Mouse (Mus musculus) myocyte (in vitro differentiated cells): ENCODE results near the gene Dnttip2.

ENCODE experiments used
- CEBPB ChIP-seq: IDR thresholded peaks from 2 replicates; pipeline ENCODE4 v1.6.1; 2011; ENCODE audit warnings: mild to moderate bottlenecking, moderate library complexity; ENCODE audit not compliant: poor library complexity, insufficient read depth, severe bottlenecking
- E2F4 ChIP-seq: IDR thresholded peaks from one replicate; pipeline ENCODE4 v1.6.1; 2011; ENCODE audit warnings: mild to moderate bottlenecking, control low read depth, moderate library complexity; ENCODE audit not compliant: insufficient read depth
- MAX ChIP-seq: IDR thresholded peaks from one replicate; pipeline ENCODE4 v1.6.1; 2011; ENCODE audit warnings: low read depth, mild to moderate bottlenecking, control low read depth
- MYOD1 ChIP-seq, 3 experiments: IDR thresholded peaks; one replicate each; pipeline ENCODE4 v1.6.1; 2011; ENCODE audit warnings: control low read depth in 2 of 3, low read depth in 2 of 3, mild to moderate bottlenecking in 2 of 3, moderate library complexity in 1 of 3; ENCODE audit not compliant: insufficient read length in 2 of 3, control insufficient read depth in 1 of 3
- MYOG ChIP-seq, 3 experiments: IDR thresholded peaks; one replicate each; pipeline ENCODE4 v1.6.1; 2011; ENCODE audit warnings: control low read depth in 2 of 3, low read depth in 2 of 3, mild to moderate bottlenecking in 2 of 3; ENCODE audit not compliant: insufficient read length in 2 of 3, control insufficient read depth in 1 of 3, insufficient read depth in 1 of 3
- POLR2A ChIP-seq: IDR thresholded peaks from one replicate; pipeline ENCODE4 v1.6.1; 2011; ENCODE audit warnings: low read depth, mild to moderate bottlenecking, control low read depth, moderate library complexity; ENCODE audit not compliant: insufficient read length
- POLR2AphosphoS2 ChIP-seq: IDR thresholded peaks from one replicate; pipeline ENCODE4 v1.6.1; 2011; ENCODE audit warnings: low read depth, control low read depth; ENCODE audit not compliant: insufficient read length
- TCF12 ChIP-seq: IDR thresholded peaks from one replicate; pipeline ENCODE4 v1.6.1; 2011; ENCODE audit warnings: mild to moderate bottlenecking, control low read depth; ENCODE audit not compliant: poor library complexity, insufficient read depth, severe bottlenecking
- USF1 ChIP-seq: IDR thresholded peaks from one replicate; pipeline ENCODE4 v1.6.1; 2011; ENCODE audit warnings: low read depth, mild to moderate bottlenecking, control low read depth, moderate library complexity

DNA sequence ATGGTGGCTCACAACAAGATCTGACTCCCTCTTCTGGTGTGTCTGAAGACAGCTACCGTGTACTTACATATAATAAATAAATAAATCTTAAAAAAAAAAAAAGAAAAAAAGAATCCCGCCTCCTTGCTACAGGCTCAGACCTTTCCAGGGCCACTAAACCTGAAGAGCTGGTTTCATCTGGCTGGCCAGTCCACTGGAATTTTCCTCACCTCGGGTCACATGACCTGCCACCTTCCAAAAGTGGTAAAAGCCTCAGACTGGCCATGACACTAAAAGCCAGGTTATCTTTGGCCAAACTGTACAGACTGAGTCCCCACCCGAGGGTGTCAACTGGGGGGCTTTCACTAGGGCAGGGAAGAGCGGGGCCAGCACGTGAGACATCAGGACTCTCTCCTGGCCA is 49.7 kb downstream of the Dnttip2 start:
- no peak for TF ChIP-seq MYOD1 (IDR thresholded peaks at IDR 0.05; ENCODE audit: control insufficient read depth in 1 of 3, insufficient read length in 2 of 3, low read depth in 2 of 3)
- no peak for TF ChIP-seq POLR2A
- no peak for TF ChIP-seq USF1
- TF ChIP-seq MAX: no peak
- no peak for TF ChIP-seq CEBPB
- no peak for TF ChIP-seq TCF12
- no peak for TF ChIP-seq MYOG (IDR thresholded peaks at IDR 0.05; ENCODE audit: control insufficient read depth in 1 of 3, insufficient read depth in 1 of 3, insufficient read length in 2 of 3, low read depth in 2 of 3)
- no peak for TF ChIP-seq POLR2AphosphoS2
- TF ChIP-seq E2F4: no peak
